Mouse (Mus musculus): ENCODE data around the gene Calm3. TPM values are rescaled to one million over a fixed set of nuclear protein-coding genes. Genes with fewer than 3 reads are reported as not detected.

The Calm3 gene
- polyA plus RNA-seq, 1 experiment from 2014 or later = 101 TPM

DNA sequence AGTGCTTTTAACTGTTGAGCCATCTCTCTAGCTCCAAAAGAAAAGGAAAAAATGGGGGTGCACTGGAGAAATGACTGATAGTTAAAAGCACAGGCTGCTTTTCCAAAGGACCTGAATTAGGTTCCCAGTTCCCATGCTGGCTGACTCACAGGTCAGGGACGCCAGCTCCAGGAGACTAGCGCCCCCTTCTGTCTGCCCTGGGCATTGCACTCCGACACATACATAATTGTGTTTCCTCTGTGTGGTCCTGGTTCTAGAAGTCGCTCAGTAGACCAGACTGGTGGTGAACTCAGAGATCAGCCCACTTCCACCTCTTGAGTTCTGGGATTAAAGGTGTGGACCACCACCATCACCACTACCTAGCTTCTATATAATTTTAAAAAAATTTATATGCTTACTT lies 13.4 kb upstream of the Calm3 start:
- WGBS = 47% methylated on average over 4 of the region's 4 CpGs
- no peak overlapping the region for H3K4me3 ChIP-seq (replicated peaks)
- no peaks in the 10 kb centered on the region for H3K36me3 ChIP-seq
- H3K4me2 ChIP-seq = no peak overlapping the region
- no peak overlapping the region for H3K9ac ChIP-seq
- H3K27me3 ChIP-seq (replicated peaks) = no peaks in the 10 kb centered on the region
- ATAC-seq (ENCODE audit: insufficient read depth, low FRiP score, low read depth) = no peak
- peaks cover 7% of the 10 kb centered on the region; the same call in 1 of the 2 replicates for H3K4me1 ChIP-seq
- H3K27ac ChIP-seq = no peak overlapping the region
- H3K9me3 ChIP-seq = no peaks in the 10 kb centered on the region

DNA sequence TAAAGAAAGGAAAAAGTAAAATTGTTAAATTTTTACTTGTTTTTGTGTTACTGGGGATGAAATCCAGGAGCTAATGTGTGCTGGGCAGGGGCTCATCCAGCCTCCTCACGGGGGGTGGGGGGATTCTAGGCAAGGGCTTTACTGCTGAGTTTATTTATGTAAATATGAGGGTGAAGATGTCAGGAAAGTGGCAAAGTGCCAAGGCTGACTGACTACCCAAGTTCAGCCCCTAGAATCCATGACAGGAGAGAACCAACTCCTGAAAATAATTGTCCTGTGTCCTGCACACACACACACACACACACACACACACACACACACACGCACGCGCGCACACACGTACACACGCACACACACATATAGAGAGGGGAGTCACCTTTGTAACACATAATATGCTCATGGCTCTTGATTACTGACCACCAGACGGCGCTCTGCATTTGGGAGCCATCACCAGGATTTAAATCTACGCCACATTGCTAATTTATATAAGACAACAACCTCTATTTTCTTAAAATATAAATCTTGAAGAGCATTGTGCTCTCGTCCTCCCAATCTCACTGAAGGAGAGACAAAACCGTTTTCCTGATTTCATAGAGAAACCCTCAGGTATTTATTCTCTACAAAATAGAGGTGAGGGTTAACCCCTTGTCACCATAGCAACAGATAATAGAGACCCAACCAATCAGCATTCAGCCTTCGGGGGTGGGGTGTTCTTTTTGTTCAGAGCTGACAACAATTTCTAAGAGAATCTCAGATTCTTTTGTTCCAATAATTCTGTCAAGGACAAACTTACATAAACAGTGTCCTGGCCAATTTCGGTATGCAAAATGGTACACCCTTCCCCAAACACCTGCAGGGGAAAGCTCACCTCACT lies 9.0 kb upstream of the Calm3 start:
- Histone ChIP-seq H3K27me3 (replicated peaks) (no peaks in the 10 kb centered on the region), H3K4me3 (replicated peaks) (no peak overlapping the region), H3K9me3 (no peaks in the 10 kb centered on the region), H3K4me2 (no peak overlapping the region), H3K9ac (no peak overlapping the region), H3K27ac (no peak overlapping the region), H3K4me1 (no peaks in the 10 kb centered on the region), H3K36me3 (no peaks in the 10 kb centered on the region)
- WGBS = 39% methylated on average over 14 of the region's 14 CpGs
- no peak for ATAC-seq (ENCODE audit: insufficient read depth, low FRiP score, low read depth)

DNA sequence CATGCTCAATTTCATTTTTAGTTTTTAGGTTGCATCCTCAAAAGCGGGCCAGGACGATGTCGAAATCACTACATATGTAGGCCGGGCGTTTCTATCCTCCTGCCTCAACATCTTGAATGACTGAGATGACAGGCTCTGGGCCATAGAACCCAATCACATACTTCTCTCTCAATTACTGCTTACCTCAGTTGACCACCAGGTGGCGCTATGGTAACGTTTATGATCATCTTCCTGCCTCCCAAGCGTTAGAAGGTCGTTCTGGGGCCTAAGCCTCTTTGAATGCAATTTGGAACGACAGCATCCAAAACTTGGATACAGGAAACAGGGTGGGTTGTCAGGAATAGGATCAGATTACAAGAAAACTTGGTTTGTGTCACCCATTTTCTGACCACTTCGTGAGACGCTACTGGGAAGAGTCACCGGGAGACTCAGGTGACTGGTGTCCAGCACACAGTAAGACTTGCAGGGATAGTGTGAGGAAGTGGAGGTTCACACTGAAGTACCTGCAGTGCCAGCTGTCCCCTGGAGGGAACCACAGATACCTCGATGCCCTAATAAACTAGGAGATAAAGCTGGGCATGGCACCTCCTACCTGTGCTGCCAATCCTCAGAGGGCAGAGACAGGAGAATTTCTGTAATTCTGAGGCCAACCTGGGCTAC lies 8.2 kb upstream of the Calm3 start:
- Histone ChIP-seq H3K9me3 (no peaks in the 10 kb centered on the region), H3K27me3 (replicated peaks) (no peaks in the 10 kb centered on the region), H3K4me1 (no peaks in the 10 kb centered on the region), H3K4me2 (no peak overlapping the region), H3K9ac (no peak overlapping the region), H3K36me3 (no peaks in the 10 kb centered on the region), H3K27ac (no peak overlapping the region), H3K4me3 (replicated peaks) (no peak overlapping the region)
- 17% methylated on average over 14 of the region's 14 CpGs for WGBS
- ATAC-seq (ENCODE audit: insufficient read depth, low FRiP score, low read depth) = 0 out of 2 replicates have a peak, but pooled peaks have one; percentile 57

DNA sequence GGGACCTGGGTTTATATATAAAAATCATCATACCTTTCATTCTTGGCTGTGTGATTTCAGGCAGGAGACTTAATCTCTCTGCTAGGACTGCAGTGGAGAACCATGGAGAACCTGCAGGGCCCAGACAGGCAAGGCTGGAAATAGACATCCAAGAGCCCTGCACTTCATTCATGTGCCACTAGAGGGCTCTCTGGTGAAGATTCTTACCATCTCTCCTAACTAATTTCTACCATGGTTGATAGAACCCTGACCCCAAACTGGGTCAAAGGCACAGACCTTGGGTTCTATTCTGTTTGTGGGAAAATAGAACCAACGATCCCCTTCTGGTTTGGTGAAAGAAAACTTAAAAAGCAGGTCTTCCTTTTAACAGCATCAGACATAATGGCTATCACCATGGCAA lies 6.9 kb upstream of the Calm3 start:
- H3K4me2 ChIP-seq = no peak overlapping the region
- no peak overlapping the region for H3K4me3 ChIP-seq (replicated peaks)
- H3K4me1 ChIP-seq = no peaks in the 10 kb centered on the region
- WGBS = 2% methylated on average over 1 of the region's 1 CpGs
- no peaks in the 10 kb centered on the region for H3K9me3 ChIP-seq
- no peaks in the 10 kb centered on the region for H3K36me3 ChIP-seq
- ATAC-seq (ENCODE audit: insufficient read depth, low FRiP score, low read depth) = no peak
- no peak overlapping the region for H3K27ac ChIP-seq
- no peak overlapping the region for H3K9ac ChIP-seq
- H3K27me3 ChIP-seq (replicated peaks) = no peaks in the 10 kb centered on the region

DNA sequence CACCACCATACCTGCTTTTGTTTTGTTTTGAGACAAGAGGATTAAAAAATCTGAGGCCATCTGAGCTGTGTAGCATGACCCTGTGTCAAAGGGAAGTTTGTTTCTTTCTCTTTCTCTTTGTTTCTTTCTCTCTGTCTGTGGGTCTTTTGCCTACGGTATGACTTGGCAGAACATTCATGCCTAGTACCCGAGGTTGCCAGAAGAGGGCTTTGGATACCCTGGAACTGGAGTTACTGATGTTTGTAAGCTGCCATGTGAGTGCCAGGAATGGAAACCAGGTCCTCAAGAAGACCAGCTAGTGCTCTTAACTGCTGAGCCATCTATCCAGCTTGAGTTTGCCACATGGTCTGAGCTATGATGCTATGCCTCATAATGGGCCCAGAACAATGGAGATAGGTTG lies 4.4 kb upstream of the Calm3 start:
- H3K36me3 ChIP-seq = no peaks in the 10 kb centered on the region
- no peak for ATAC-seq (ENCODE audit: insufficient read depth, low FRiP score, low read depth)
- no peak overlapping the region for H3K4me2 ChIP-seq
- H3K27ac ChIP-seq = no peak overlapping the region
- no peaks in the 10 kb centered on the region for H3K4me1 ChIP-seq
- no peak overlapping the region for H3K9ac ChIP-seq
- H3K4me3 ChIP-seq (replicated peaks) = no peak overlapping the region
- H3K27me3 ChIP-seq (replicated peaks) = no peaks in the 10 kb centered on the region
- no peaks in the 10 kb centered on the region for H3K9me3 ChIP-seq
- WGBS = 42% methylated on average over 2 of the region's 2 CpGs

DNA sequence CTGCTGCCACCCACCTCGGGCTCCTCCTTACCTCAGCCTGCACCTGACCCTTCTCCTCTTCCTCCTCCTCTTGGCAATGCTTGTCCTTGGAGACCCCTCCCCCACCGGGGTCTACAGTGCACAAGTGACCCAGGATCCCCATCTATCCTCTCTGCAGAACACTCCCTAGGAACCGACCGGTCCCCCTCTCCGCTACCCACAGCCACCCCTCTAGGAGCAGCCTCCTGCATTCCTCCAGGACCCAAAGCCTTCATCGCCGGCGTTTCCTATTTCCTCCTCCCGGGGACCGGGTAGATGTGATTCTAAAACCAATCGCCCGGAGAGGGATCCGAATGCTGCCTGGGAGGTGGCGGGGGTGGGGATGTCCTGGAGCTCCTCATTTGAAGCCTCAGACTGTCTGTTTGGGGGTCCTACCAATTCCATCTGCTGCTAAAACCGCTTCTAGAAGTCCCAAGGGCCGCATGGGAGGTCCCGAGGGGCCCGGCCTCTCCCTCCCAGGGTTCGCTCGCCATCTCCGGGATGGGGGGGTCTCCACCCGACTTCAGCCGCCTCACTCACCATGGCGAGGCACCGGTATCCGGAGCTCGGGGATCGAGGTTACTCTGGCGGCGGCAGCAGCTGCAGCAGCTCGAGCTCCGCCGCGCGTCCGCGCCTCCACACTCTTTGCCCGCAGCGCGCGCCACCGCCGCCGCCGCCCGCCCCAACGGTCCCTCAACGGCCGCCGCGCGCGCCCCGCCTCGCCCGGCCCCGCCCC lies 454 bp downstream of the Calm3 start:
- Histone ChIP-seq H3K27me3 (replicated peaks) (no peaks in the 10 kb centered on the region), H3K27ac (peak overlapping the region; percentile 97), H3K9me3 (no peaks in the 10 kb centered on the region), H3K4me1 (peaks cover 39% of the 10 kb centered on the region), H3K36me3 (peaks cover 4% of the 10 kb centered on the region; the same call in 1 of the 2 replicates), H3K4me2 (peak overlapping the region; percentile 78), H3K4me3 (replicated peaks) (peak overlapping the region; percentile 98), H3K9ac (peak overlapping the region; percentile 97)
- WGBS = under 1% methylated on average over 57 of the region's 57 CpGs
- ATAC-seq (ENCODE audit: insufficient read depth, low FRiP score, low read depth) = no peak; the same call in 1 of the 2 replicates

DNA sequence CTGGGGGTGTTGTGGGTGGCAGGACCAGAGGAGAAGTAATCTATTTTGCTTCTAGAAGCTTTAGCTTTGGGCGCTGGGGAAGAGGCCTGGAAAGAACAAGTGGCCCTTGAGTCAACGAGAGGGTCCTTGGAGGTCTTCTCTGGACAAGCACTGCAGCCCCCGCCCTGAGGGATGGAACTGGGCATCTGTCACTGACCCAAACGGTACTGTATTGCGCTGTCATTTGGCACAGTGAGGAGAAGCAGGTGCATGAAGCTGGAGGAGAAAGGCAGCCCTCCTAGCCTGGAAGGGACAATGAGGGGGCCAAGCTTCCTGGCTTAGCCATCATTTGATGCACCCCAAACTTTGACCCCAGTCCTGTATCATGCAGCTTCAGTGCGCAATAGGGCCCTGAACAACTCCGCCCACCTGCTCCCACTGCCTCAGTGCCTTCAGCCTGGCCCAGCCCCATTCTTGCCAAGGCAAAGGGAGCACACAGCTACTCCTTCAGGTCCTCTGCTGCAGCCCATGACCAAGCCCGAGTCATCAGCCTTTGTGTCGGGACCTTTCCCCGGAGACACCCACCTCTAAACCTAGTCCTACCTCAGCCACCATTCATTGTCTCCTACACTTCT lies 1.4 kb downstream of the Calm3 start:
- Histone ChIP-seq H3K4me1 (peaks cover 46% of the 10 kb centered on the region), H3K36me3 (peaks cover 14% of the 10 kb centered on the region), H3K9me3 (no peaks in the 10 kb centered on the region), H3K27ac (peak overlapping the region; percentile 72), H3K4me2 (peak overlapping the region; percentile 78), H3K9ac (peak overlapping the region; percentile 97), H3K27me3 (replicated peaks) (no peaks in the 10 kb centered on the region), H3K4me3 (replicated peaks) (peak overlapping the region; percentile 98)
- no peak for ATAC-seq (ENCODE audit: insufficient read depth, low FRiP score, low read depth)
- 34% methylated on average over 10 of the region's 10 CpGs for WGBS

DNA sequence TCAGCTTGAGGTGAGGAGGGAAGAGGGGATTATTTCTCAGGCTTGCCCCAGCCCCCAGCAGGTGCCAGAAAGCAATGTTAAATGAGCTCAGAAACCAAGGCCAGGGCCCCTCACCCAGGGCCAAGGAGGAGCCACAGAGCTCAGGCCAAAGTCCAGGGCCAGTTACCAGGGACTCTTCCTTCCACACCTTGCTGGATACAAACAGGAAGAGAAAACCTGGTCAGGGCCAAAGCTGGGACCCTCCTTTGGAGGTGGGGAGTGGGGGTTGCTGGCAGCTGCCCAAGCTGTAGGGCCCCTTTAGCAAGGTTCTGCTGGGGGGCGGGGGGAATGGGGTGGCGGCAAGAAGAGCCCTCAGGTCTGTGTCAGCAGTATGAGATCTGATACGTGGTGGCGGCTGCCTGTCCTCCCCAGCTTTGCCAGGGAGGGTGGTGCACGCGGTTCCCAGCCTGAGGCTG lies 2.0 kb downstream of the Calm3 start:
- H3K4me1 ChIP-seq = peaks cover 46% of the 10 kb centered on the region
- WGBS = 34% methylated on average over 6 of the region's 6 CpGs
- ATAC-seq (ENCODE audit: insufficient read depth, low FRiP score, low read depth) = no peak

DNA sequence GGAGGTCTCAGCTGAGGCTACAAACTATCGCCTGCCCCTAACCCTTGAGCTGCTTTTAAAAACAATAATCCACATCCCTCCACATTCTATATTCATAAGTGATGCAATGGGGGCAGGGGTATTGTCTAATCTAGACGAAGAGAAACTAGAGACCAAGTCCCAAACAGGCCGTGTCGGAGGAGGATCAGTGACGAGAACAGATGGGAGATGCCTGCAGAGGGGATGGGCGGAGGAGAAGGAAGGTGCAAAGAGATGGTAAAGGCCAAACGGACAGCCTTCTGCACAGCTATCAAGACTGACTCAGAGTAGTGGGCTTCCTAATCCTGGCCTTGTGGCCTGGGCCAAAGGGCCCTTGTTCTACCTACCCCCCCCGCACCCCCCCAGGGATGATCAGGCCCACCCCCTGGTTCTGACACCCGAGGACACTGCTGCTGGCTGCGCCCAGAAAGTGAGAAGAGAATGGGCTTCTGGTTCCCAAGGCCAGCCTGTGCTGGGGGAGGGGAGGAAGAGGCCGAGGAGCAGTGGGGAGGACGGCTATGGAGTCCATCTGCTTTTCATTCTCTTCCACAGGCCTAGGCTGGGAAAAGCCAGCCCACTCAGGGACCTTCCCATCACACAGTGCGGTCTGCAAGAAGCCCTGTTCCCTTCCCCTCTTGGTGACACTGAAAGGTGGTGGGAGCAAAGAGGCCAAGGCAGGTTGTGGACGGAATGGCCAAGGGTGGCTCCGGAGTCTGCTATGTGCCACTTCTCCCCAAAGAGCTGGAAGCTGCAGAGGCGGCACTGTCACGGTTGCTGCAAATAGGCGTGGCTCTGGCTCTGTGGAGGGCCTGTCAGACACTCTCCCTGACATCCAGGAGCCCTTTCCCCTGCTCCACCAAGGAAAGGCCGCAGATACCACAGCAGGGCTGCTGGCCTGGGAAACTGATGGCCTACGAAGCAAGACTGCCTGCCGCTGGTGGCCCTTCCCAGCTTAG lies 2.8 kb downstream of the Calm3 start:
- Histone ChIP-seq H3K4me3 (replicated peaks) (peak overlapping the region; percentile 98), H3K36me3 (peaks cover 27% of the 10 kb centered on the region), H3K9ac (peak overlapping the region; percentile 97), H3K27me3 (replicated peaks) (no peaks in the 10 kb centered on the region), H3K4me1 (peaks cover 46% of the 10 kb centered on the region), H3K9me3 (no peaks in the 10 kb centered on the region), H3K27ac (peak overlapping the region; percentile 72), H3K4me2 (peak overlapping the region; percentile 78)
- no peak for ATAC-seq (ENCODE audit: insufficient read depth, low FRiP score, low read depth)
- WGBS = 43% methylated on average over 21 of the region's 21 CpGs

More for the DNA sequence above, 2.0 kb downstream of the Calm3 start:
- peak overlapping the region; percentile 78 for H3K4me2 ChIP-seq
- peaks cover 20% of the 10 kb centered on the region for H3K36me3 ChIP-seq
- peak overlapping the region; percentile 72 for H3K27ac ChIP-seq
- peak overlapping the region; percentile 97; the same call in 1 of the 2 replicates for H3K9ac ChIP-seq
- no peaks in the 10 kb centered on the region for H3K9me3 ChIP-seq
- H3K4me3 ChIP-seq (replicated peaks) = peak overlapping the region; percentile 98
- no peaks in the 10 kb centered on the region for H3K27me3 ChIP-seq (replicated peaks)

DNA sequence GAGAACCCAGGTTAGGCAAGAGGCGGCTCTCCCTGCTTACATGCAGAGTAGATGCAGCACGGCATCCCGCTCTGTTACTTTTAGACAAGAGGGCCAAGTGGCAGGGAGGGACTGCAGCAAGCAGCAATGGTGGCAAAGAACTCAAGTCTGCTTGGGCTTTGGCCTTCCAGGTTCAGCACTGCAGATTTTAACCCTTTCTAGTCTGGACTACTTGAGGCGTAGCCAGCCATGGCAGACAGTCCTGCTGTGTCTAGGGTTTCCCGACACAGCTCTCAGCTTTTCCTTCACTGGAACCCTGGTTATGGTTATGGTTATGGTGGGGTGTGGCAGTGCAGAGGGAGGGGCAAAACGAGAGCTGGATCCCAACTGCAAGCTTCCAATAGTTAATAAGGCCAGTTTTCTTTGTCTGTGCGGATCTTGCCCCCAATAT lies 3.7 kb downstream of the Calm3 start:
- H3K4me3 ChIP-seq (replicated peaks) = no peak overlapping the region
- no peaks in the 10 kb centered on the region for H3K27me3 ChIP-seq (replicated peaks)
- no peak overlapping the region for H3K4me2 ChIP-seq
- H3K9ac ChIP-seq = no peak overlapping the region
- H3K4me1 ChIP-seq = peaks cover 46% of the 10 kb centered on the region
- 78% methylated on average over 7 of the region's 7 CpGs for WGBS
- no peaks in the 10 kb centered on the region for H3K9me3 ChIP-seq
- no peak for ATAC-seq (ENCODE audit: insufficient read depth, low FRiP score, low read depth)
- peaks cover 34% of the 10 kb centered on the region for H3K36me3 ChIP-seq
- no peak overlapping the region for H3K27ac ChIP-seq

Data from stomach, embryonic 15.5 days (tissue).